Mouse (Mus musculus): ENCODE data around the gene Krt79. TPM values are rescaled to one million over a fixed set of nuclear protein-coding genes. Genes with fewer than 3 reads are reported as not detected.
A peak's percentile ranks its signal among the peaks of the same experiment; 100 is the strongest.

Gene Krt79
- polyA plus RNA-seq, 1 experiment from 2014 or later, result 0.22 TPM

GRCm38 (mm10) chr15:101977043-101977726 is 37.1 kb upstream of the Krt79 start:
- peak overlapping the region; percentile 29 for H3K4me3 ChIP-seq (ENCODE audit: low read depth, low read length)
- H3K36me3 ChIP-seq (ENCODE audit: insufficient read depth), result no peaks in the 10 kb centered on the region
- TF ChIP-seq CTCF (IDR thresholded peaks at IDR 0.05; ENCODE audit: low read depth), result peak; percentile 20; the same call in 1 of the 2 replicates
- H3K9me3 ChIP-seq (ENCODE audit: low read depth, low read length), result no peaks in the 10 kb centered on the region
- peak overlapping the region; percentile 90 for H3K27ac ChIP-seq (ENCODE audit: low read depth)
- H3K4me2 ChIP-seq, result peak overlapping the region; percentile 70
- peak; percentile 96 for DNase-seq
- WGBS, result 2% methylated on average over 38 of the region's 39 CpGs
- peaks cover 24% of the 10 kb centered on the region for H3K4me1 ChIP-seq (ENCODE audit: insufficient read depth)
- ATAC-seq (ENCODE audit: insufficient read depth), result peak; percentile 88
- peak overlapping the region; percentile 68 for H3K9ac ChIP-seq
- no peaks in the 10 kb centered on the region for H3K27me3 ChIP-seq (ENCODE audit: insufficient read depth, low read length)

- no peaks in the 10 kb centered on the region for H3K9me3 ChIP-seq (ENCODE audit: low read depth, low read length)
- peak overlapping the region; percentile 68 for H3K9ac ChIP-seq
- WGBS, result 48% methylated on average over 3 of the region's 3 CpGs
- peak overlapping the region; percentile 70 for H3K4me2 ChIP-seq
- H3K27ac ChIP-seq (ENCODE audit: low read depth), result peak overlapping the region; percentile 90
- ATAC-seq (ENCODE audit: insufficient read depth), result no peak
- no peak for TF ChIP-seq CTCF (IDR thresholded peaks at IDR 0.05; ENCODE audit: low read depth)
- H3K27me3 ChIP-seq (ENCODE audit: insufficient read depth, low read length), result no peaks in the 10 kb centered on the region
- H3K4me1 ChIP-seq (ENCODE audit: insufficient read depth), result peaks cover 24% of the 10 kb centered on the region
- H3K36me3 ChIP-seq (ENCODE audit: insufficient read depth), result no peaks in the 10 kb centered on the region
- no peak for DNase-seq
- peak overlapping the region; percentile 29 for H3K4me3 ChIP-seq (ENCODE audit: low read depth, low read length)
These were observed 36.5 kb upstream of the Krt79 start for GRCm38 (mm10) chr15:101976641-101977040.

- H3K4me3 ChIP-seq (ENCODE audit: low read depth, low read length), result no peak overlapping the region
- peak overlapping the region; percentile 14 for H3K27ac ChIP-seq (ENCODE audit: low read depth)
- H3K4me2 ChIP-seq, result no peak overlapping the region; the same call in 1 of the 2 replicates
- H3K27me3 ChIP-seq (ENCODE audit: insufficient read depth, low read length), result no peaks in the 10 kb centered on the region
- H3K9me3 ChIP-seq (ENCODE audit: low read depth, low read length), result no peaks in the 10 kb centered on the region
- H3K4me1 ChIP-seq (ENCODE audit: insufficient read depth), result peaks cover 24% of the 10 kb centered on the region
- no peak for TF ChIP-seq CTCF (IDR thresholded peaks at IDR 0.05; ENCODE audit: low read depth)
- 51% methylated on average over 5 of the region's 5 CpGs for WGBS
- ATAC-seq (ENCODE audit: insufficient read depth) (no peak), DNase-seq (peak; percentile 20)
- no peaks in the 10 kb centered on the region for H3K36me3 ChIP-seq (ENCODE audit: insufficient read depth)
- H3K9ac ChIP-seq, result no peak overlapping the region; the same call in 1 of the 2 replicates
These were observed 35.9 kb upstream of the Krt79 start for GRCm38 (mm10) chr15:101976023-101976422.

- no peaks in the 10 kb centered on the region for H3K27me3 ChIP-seq (ENCODE audit: insufficient read depth, low read length)
- no peaks in the 10 kb centered on the region for H3K36me3 ChIP-seq (ENCODE audit: insufficient read depth)
- no peak overlapping the region for H3K9ac ChIP-seq
- no peak overlapping the region for H3K4me2 ChIP-seq
- no peak overlapping the region for H3K4me3 ChIP-seq (ENCODE audit: low read depth, low read length)
- no peak overlapping the region for H3K27ac ChIP-seq (ENCODE audit: low read depth)
- WGBS, result 51% methylated on average over 16 of the region's 16 CpGs
- TF ChIP-seq CTCF (IDR thresholded peaks at IDR 0.05; ENCODE audit: low read depth), result no peak
- DNase-seq, result no peak
- H3K4me1 ChIP-seq (ENCODE audit: insufficient read depth), result peaks cover 24% of the 10 kb centered on the region
- no peak for ATAC-seq (ENCODE audit: insufficient read depth)
- H3K9me3 ChIP-seq (ENCODE audit: low read depth, low read length), result no peaks in the 10 kb centered on the region
These were observed 34.1 kb upstream of the Krt79 start for GRCm38 (mm10) chr15:101974083-101974845.

- Histone ChIP-seq H3K27me3 (ENCODE audit: insufficient read depth, low read length) (no peaks in the 10 kb centered on the region), H3K9ac (no peak overlapping the region), H3K4me3 (ENCODE audit: low read depth, low read length) (no peak overlapping the region), H3K27ac (ENCODE audit: low read depth) (no peak overlapping the region), H3K4me1 (ENCODE audit: insufficient read depth) (peaks cover 24% of the 10 kb centered on the region), H3K36me3 (ENCODE audit: insufficient read depth) (no peaks in the 10 kb centered on the region), H3K9me3 (ENCODE audit: low read depth, low read length) (no peaks in the 10 kb centered on the region), H3K4me2 (no peak overlapping the region)
- WGBS, result 10% methylated on average over 15 of the region's 15 CpGs
- peak; percentile 98 for DNase-seq
- TF ChIP-seq CTCF (IDR thresholded peaks at IDR 0.05; ENCODE audit: low read depth), result peak; percentile 98
- peak; percentile 15; the same call in 1 of the 2 replicates for ATAC-seq (ENCODE audit: insufficient read depth)
These were observed 33.4 kb upstream of the Krt79 start for GRCm38 (mm10) chr15:101973414-101974077.

GRCm38 (mm10) chr15:101970536-101970935 is 30.4 kb upstream of the Krt79 start:
- H3K27me3 ChIP-seq (ENCODE audit: insufficient read depth, low read length), result no peaks in the 10 kb centered on the region
- peak; percentile 87 for TF ChIP-seq CTCF (IDR thresholded peaks at IDR 0.05; ENCODE audit: low read depth)
- no peaks in the 10 kb centered on the region for H3K9me3 ChIP-seq (ENCODE audit: low read depth, low read length)
- ATAC-seq (ENCODE audit: insufficient read depth), result peak; percentile 26; the same call in 1 of the 2 replicates
- no peak overlapping the region for H3K27ac ChIP-seq (ENCODE audit: low read depth)
- H3K4me3 ChIP-seq (ENCODE audit: low read depth, low read length), result no peak overlapping the region
- DNase-seq, result peak; percentile 85
- H3K36me3 ChIP-seq (ENCODE audit: insufficient read depth), result no peaks in the 10 kb centered on the region
- WGBS, result 6% methylated on average over 3 of the region's 6 CpGs
- H3K4me1 ChIP-seq (ENCODE audit: insufficient read depth), result no peaks in the 10 kb centered on the region
- H3K9ac ChIP-seq, result no peak overlapping the region; the same call in 1 of the 2 replicates
- H3K4me2 ChIP-seq, result no peak overlapping the region

Measured in lung, embryonic 14.5 days (tissue).